Mouse (Mus musculus) liver, postnatal 0 days (tissue): ENCODE data around the gene Wdfy1. TPM values are rescaled to one million over a fixed set of nuclear protein-coding genes. Genes with fewer than 3 reads are reported as not detected.

Source experiments
- ATAC-seq: fragments of 200-750 bp; cut with Nextera tagmentation; 2 replicates; pipeline ENCODE4 v1.8.0; 2017; ENCODE audit warnings: mild to moderate bottlenecking, moderate library complexity
- DNase-seq: peaks from one replicate; pipeline ENCODE4 v3.0.0-alpha.2; 2016
- H3K27ac ChIP-seq: fragments of 300-500 bp; sonication (generic); 2 replicates; pipeline ENCODE4 v1.5.1; 2014; ENCODE audit warnings: antibody characterized with exemption, moderate library complexity, mild to moderate bottlenecking, low read depth
- H3K27me3 ChIP-seq: fragments of 300-500 bp; sonication (generic); 2 replicates; pipeline ENCODE4 v1.6.1; 2014; ENCODE audit warnings: low read length, control low read depth, mixed read lengths; ENCODE audit not compliant: insufficient read depth
- H3K36me3 ChIP-seq: fragments of 300-500 bp; sonication (generic); replicated peaks from 2 replicates; pipeline ENCODE4 v1.6.1; 2014; ENCODE audit warnings: mild to moderate bottlenecking, control low read depth, low read length, moderate library complexity, mixed read lengths; ENCODE audit not compliant: insufficient read depth
- H3K4me1 ChIP-seq: fragments of 300-500 bp; sonication (generic); 2 replicates; pipeline ENCODE4 v1.6.1; 2014; ENCODE audit warnings: antibody characterized with exemption, mild to moderate bottlenecking, control low read depth; ENCODE audit not compliant: insufficient read depth
- H3K4me2 ChIP-seq: fragments of 300-500 bp; sonication (generic); 2 replicates; pipeline ENCODE4 v1.6.1; 2014; ENCODE audit warnings: low read depth, mild to moderate bottlenecking, low read length, moderate library complexity, mixed read lengths
- H3K4me3 ChIP-seq: fragments of 300-500 bp; sonication (generic); 2 replicates; pipeline ENCODE4 v1.5.1; 2014; ENCODE audit warnings: low read depth, low read length
- H3K9ac ChIP-seq: fragments of 300-500 bp; sonication (generic); replicated peaks from 2 replicates; pipeline ENCODE4 v1.6.1; 2014; ENCODE audit warnings: mild to moderate bottlenecking, moderate library complexity
- H3K9me3 ChIP-seq: fragments of 300-500 bp; sonication (generic); 2 replicates; pipeline ENCODE4 v1.6.1; 2016; ENCODE audit warnings: mild to moderate bottlenecking, control low read depth, low read length, mixed read lengths
- CTCF ChIP-seq: sonication (generic); IDR thresholded peaks from 2 replicates; pipeline ENCODE4 v1.5.1; 2016; ENCODE audit warnings: antibody characterized with exemption, low read depth
- EP300 ChIP-seq: IDR thresholded peaks from 2 replicates; pipeline ENCODE4 v1.6.1; 2016; ENCODE audit warnings: antibody characterized with exemption, low read depth, mild to moderate bottlenecking
- WGBS: fragments of 180-500 bp; shearing (Covaris S2); extraction: QIAGEN DNeasy Blood & Tissue Kit; methylation state at CpG from one replicate; pipeline ENCODE4 v1.1.7; 2014; ENCODE audit not compliant: insufficient replicate concordance; 5-methylcytosine and 5-hydroxymethylcytosine counted together
- polyA plus RNA-seq: library from polyadenylated mRNA; unstranded; fragments of >200 nt; fragmentation: Nextera tagmentation; extraction: Ambion mirVana; gene quantifications from 2 replicates; pipeline ENCODE4 v1.2.1, GENCODE M21; 2015

Wdfy1 gene
- polyA plus RNA-seq, 1 experiment from 2014 or later = 15.7 TPM

GRCm38 (mm10) chr1:79697382-79697781 lies 78.6 kb downstream of the Wdfy1 start:
- Histone ChIP-seq H3K27ac (no peak overlapping the region), H3K4me2 (0 out of 2 replicates have a peak overlapping the region, but pooled peaks have one; percentile 13), H3K36me3 (no peaks in the 10 kb centered on the region), H3K9ac (no peak overlapping the region), H3K4me1 (peaks cover 9% of the 10 kb centered on the region), H3K4me3 (no peak overlapping the region), H3K27me3 (no peaks in the 10 kb centered on the region), H3K9me3 (no peaks in the 10 kb centered on the region)
- WGBS = 34% methylated on average over 9 of the region's 9 CpGs
- no peak for TF ChIP-seq CTCF
- no peak for TF ChIP-seq EP300
- ATAC-seq (peak; percentile 45; the same call in 1 of the 2 replicates), DNase-seq (peak; percentile 40)

- DNase-seq (no peak), ATAC-seq (no peak)
- H3K27ac ChIP-seq = no peak overlapping the region
- WGBS = 65% methylated on average over 5 of the region's 5 CpGs
- no peaks in the 10 kb centered on the region for H3K27me3 ChIP-seq
- H3K36me3 ChIP-seq = no peaks in the 10 kb centered on the region
- H3K4me3 ChIP-seq = no peak overlapping the region
- no peaks in the 10 kb centered on the region for H3K9me3 ChIP-seq
- TF ChIP-seq EP300 (no peak), CTCF (no peak)
- no peak overlapping the region for H3K9ac ChIP-seq
- no peak overlapping the region for H3K4me2 ChIP-seq
- H3K4me1 ChIP-seq = peaks cover 9% of the 10 kb centered on the region
Observed at GRCm38 (mm10) chr1:79696933-79697332, 79.0 kb downstream of the Wdfy1 start.

GRCm38 (mm10) chr1:79692482-79692881 lies 83.5 kb downstream of the Wdfy1 start:
- Histone ChIP-seq H3K27ac (no peak overlapping the region), H3K9ac (no peak overlapping the region), H3K36me3 (no peaks in the 10 kb centered on the region), H3K27me3 (no peaks in the 10 kb centered on the region), H3K4me3 (no peak overlapping the region), H3K9me3 (peaks cover 6% of the 10 kb centered on the region; the same call in 1 of the 2 replicates), H3K4me1 (peaks cover 5% of the 10 kb centered on the region; the same call in 1 of the 2 replicates), H3K4me2 (no peak overlapping the region)
- ATAC-seq = no peak
- TF ChIP-seq EP300 (no peak), CTCF (no peak)
- no peak for DNase-seq
- WGBS = 72% methylated on average over 3 of the region's 3 CpGs

- Histone ChIP-seq H3K4me3 (no peak overlapping the region), H3K9me3 (peaks cover 6% of the 10 kb centered on the region; the same call in 1 of the 2 replicates), H3K36me3 (no peaks in the 10 kb centered on the region), H3K27ac (no peak overlapping the region), H3K27me3 (no peaks in the 10 kb centered on the region), H3K4me2 (no peak overlapping the region), H3K4me1 (no peaks in the 10 kb centered on the region), H3K9ac (no peak overlapping the region)
- DNase-seq = no peak
- ATAC-seq = no peak
- TF ChIP-seq EP300 (no peak), CTCF (no peak)
- WGBS = 32% methylated on average over 1 of the region's 1 CpGs
Observed at GRCm38 (mm10) chr1:79687254-79687653, 88.7 kb downstream of the Wdfy1 start.

- no peaks in the 10 kb centered on the region; the same call in 1 of the 2 replicates for H3K4me1 ChIP-seq
- ATAC-seq = no peak
- H3K9me3 ChIP-seq = peaks cover 6% of the 10 kb centered on the region; the same call in 1 of the 2 replicates
- DNase-seq = no peak
- H3K4me2 ChIP-seq = no peak overlapping the region
- H3K27me3 ChIP-seq = no peaks in the 10 kb centered on the region
- no peak overlapping the region for H3K27ac ChIP-seq
- H3K4me3 ChIP-seq = no peak overlapping the region
- no peak overlapping the region for H3K9ac ChIP-seq
- TF ChIP-seq EP300 (no peak), CTCF (no peak)
- no peaks in the 10 kb centered on the region for H3K36me3 ChIP-seq
Observed at GRCm38 (mm10) chr1:79684027-79684426, 91.9 kb downstream of the Wdfy1 start.

GRCm38 (mm10) chr1:79682936-79683335 lies 93.0 kb downstream of the Wdfy1 start:
- peak; percentile 52 for TF ChIP-seq CTCF
- no peak for TF ChIP-seq EP300
- H3K4me3 ChIP-seq = no peak overlapping the region
- H3K9me3 ChIP-seq = peaks cover 3% of the 10 kb centered on the region; the same call in 1 of the 2 replicates
- H3K27ac ChIP-seq = no peak overlapping the region
- H3K27me3 ChIP-seq = no peaks in the 10 kb centered on the region
- DNase-seq (no peak), ATAC-seq (no peak)
- WGBS = 12% methylated on average over 5 of the region's 5 CpGs
- no peaks in the 10 kb centered on the region for H3K36me3 ChIP-seq
- no peaks in the 10 kb centered on the region; the same call in 1 of the 2 replicates for H3K4me1 ChIP-seq
- no peak overlapping the region for H3K9ac ChIP-seq
- no peak overlapping the region for H3K4me2 ChIP-seq
